Mouse (Mus musculus) gastrocnemius, postnatal 14 days (tissue): ENCODE measurements around the gene Ttc39b. TPM values are rescaled to one million over a fixed set of nuclear protein-coding genes. Genes with fewer than 3 reads are reported as not detected.

Experiments
- DNase-seq: peaks from one replicate; pipeline ENCODE4 v3.0.0; 2021; ENCODE audit warnings: mixed read lengths
- intact Hi-C: fragments of 180-260 bp; cut with DNase I; formaldehyde crosslinking; loops from one replicate; pipeline ENCODE4 v1.15.1; 2025; ENCODE audit warnings: low total_unique reads
- total RNA-seq, 2 experiments: library from RNA; stranded (reverse); gene quantifications; 2 replicates each; pipeline ENCODE4 v1.2.3; 2021

Ttc39b gene
- total RNA-seq, 2 experiments from 2014 or later, result 5.7 to 6.2 TPM

DNA sequence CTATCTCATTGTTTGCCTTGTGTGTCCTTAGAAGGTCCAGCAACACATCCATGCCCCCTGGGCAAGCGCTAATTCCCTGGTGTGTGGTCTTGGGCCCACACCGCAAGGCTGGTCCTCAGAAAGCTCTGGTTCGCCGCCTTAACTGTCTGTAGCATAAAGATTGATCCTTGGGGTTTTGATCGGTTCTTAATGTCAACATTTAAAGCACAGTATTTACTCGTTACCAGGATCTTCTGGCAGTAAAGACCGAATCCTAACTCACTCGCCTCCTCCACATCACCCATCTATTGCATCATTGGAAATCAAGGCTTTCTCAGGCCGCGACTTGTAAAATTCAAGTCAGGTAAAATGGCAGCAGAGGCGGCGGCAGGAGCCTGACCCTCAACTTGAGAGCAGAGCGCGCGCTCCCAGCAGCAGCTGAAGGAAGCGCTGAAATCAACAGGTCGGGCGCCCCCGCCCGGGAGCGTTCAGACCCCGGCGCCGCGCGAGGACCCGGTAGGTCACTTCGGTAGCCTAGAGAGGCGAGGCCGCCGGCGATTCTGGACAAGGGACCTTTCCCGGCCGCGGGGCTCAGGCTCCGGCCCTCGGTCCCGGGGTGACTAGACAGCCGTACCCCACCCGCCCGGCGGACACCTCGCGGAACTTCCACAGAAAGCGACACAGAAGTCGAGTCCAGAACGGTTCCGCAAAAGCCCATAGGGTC is 703 bp downstream of the Ttc39b start:
- peak; percentile 83 for DNase-seq
- intact Hi-C loops, result no loop called here

DNA sequence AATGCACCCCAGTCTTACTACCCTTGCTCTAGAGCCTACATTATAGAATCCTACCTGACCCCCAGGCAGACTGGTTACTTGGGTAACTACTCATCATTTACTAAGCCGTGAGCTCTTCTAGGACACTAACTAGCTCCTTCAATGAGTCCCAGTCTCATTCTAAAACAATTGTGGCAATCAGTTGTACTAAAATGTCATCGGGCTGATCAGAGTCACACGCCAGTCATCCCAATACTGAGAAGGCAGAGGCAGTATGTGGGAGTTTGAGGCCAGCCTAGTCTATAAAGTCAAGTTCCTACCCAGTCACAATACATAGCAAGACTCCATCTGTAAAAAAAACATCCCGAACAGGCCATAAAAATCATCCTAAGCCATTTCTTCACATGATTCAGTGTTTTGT is 4.3 kb downstream of the Ttc39b start:
- intact Hi-C loops, result no loop called here
- no peak for DNase-seq

DNA sequence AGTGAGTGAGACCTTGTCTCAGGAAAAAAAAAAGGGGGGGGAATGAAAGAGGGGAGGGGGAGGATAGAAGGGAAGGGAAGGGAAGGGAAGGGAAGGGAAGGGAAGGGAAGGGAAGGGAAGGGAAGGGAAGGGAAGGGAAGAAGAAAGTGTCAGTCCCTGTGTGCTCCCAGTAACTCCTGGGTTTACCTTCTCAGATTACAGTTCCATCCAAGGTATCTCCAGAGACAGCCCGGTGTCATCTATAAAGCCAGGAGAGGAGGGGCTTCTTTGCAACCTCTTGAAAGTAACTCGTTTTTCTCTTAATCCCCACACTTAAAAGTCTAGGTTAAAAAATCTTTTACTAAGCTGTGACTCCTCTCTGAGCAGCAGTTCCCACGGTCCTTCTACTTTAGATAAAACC is 5.3 kb downstream of the Ttc39b start:
- no peak for DNase-seq
- intact Hi-C loops, result no loop called here

DNA sequence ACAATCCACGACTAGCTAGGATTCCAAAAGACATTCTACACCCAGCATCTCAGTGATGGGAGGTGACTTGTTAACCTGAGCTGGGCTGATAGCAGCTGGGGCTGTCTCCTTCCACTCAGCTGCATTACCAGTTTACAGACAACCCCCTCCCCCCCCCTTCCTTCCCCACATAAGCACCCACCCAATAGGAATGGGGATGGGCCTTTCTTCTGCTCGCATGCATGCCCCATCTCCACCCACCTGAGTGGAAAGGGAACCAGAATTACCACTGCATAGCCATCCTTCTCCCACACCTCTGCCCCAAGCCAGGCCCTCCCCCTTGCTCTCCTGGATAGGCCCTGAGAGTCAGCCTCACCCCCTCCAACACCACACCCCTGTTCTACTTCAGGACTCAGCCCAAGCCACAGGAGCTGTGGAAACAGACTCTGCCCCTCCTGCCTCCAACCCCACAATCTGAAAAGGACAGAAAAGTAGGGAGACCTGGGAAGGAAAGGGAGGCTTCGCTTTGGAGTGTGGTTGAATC is 6.2 kb downstream of the Ttc39b start:
- no peak for DNase-seq
- intact Hi-C loops, result no loop called here

DNA sequence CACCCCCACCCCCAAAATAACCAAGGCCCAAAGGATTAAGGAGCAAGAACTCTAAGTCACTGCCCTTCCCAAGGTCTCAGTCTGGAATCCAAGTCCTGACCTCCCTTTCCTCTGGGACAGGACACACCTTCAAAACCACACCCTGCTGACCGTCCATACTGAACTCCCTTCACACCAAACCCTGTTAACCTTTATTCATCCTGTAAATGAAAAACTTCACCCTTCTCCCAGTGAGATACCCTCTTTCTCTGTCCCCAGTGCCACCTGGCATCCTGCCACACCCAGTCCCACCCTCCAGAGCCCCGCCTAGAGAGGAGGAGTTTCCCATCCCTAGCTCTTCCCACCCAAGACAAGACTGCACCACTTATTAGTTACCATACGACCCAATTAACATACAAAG is 7.3 kb downstream of the Ttc39b start:
- intact Hi-C loops, result no loop called here
- DNase-seq, result no peak

DNA sequence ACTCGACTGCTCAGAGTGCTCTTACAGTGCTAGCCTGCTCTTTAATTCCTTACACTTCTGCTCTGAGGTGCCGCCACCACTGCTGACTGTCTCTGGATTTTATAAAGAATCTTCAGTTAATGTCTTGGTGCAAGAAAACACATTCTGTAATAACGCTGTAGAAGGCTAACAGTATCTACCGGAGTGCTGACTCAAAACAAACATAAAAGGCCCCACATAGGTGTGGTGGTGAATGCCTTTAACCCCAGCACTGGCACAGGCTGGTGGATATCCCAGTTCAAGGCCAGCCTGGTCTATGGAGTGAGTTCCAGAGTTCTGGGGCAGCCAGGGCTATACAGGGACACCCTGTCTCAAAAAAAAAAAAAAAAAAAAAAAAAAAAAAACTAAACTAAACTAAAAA is 8.1 kb downstream of the Ttc39b start:
- DNase-seq, result no peak
- intact Hi-C loops, result no loop called here

DNA sequence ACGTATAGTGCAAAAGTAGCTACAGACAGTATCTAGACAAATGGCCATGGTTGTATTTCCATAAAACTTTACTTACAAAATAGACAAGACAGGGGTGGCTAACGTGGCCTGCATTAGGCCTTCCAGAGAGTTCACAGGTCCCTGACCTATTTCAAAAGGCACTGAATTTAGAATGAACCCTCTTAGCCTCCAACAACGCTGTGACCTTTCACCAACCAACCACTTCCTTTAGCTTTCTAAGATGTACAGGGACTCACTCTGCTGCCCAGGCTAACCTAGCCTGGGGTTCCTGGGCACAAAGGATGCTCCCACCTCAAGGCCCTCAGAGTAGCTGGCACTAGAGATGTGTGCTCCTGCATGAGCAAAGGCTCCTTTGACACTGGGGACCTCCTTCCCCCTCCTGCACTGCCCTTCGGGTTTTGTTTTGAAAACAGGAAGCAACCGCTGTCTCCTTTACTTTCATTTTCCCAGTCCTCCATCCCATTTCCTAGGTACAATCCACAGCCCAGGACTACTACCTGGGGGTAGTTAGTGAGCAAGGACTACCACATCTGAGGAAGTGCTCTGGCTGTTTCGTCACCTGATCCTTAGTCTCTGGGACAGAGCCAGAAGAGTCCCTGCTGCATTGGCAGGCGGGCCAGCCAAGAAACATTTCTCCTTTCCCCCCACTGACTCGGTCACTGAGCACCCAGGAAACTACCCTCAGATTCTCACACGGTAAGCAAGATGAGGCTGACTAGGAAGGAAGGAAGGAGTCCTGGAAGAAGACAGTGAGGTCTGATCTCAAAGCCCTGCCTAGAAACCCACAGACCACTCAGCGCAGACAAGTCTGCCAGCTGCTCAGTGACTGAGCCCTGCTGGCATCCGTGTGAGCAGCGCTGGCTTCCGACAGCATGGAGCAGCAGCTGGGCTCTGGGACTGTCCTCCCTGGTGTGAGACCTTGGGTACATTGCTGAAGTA is 8.9 kb downstream of the Ttc39b start:
- peak; percentile 41 for DNase-seq
- intact Hi-C loops, result no loop called here

DNA sequence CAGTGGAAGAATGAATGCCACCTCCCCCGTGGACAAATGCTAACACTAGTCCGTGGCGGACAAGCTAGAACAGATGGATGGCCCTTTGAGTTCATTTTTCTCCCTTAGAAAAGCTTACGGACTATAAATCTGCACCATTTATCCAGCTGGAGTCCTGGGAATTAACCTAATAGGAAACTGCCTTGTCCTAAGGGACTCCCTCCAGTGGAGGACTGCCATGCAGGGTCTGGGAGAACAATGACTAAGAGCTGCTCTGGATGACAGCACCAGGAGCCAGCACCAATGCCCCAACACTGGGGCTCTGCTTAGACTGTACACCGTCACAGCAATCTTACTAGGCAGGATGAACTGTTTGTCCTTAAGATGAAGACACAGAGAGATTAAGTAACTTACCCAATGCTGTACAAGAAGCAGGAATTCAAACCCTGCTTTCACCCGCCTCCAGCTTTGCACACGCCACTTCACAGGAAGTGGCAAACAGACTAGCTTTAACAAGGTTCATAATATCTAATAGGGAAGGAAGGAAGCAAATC is 9.7 kb downstream of the Ttc39b start:
- DNase-seq, result no peak
- intact Hi-C loops, result no loop called here

DNA sequence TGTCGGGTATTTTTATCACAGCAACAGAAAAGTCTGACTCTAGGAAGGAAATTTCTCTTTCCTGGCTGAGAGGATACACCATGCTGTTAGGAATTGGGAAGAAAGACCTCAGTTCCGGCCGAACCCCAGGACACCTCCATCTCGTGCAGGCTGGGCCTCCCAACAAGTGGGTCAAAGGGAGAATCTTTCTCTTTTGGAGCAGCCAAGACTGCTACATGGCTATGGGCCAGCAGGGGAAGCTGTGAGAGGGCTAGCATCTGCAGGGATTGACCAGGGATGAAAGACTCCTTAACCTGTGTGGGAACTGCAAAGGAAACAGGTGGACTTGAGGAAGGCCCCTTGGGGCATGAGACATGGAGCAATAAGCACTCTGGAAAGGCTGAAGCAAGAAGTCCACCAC is 11.7 kb downstream of the Ttc39b start:
- intact Hi-C loops, result no loop called here
- DNase-seq, result no peak

DNA sequence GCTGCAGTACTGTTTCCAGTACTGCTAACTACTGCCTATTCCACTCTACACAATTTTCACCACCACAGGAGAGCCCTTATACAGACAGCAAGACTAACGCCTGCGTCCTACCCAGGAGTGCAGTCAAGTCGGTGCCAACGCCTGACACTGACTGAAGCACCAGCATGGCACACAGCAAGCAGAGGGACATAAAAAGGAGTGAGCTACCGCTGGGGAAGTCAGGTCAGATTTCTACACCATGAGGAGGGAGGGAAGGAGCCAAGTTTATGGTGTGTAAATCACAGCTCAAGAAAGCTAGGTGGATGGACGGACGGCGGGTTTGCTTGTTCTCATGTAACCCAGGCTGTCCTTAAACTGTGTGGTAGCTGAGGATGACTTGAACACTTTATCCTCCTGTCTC is 12.6 kb downstream of the Ttc39b start:
- no peak for DNase-seq
- intact Hi-C loops, result no loop called here

DNA sequence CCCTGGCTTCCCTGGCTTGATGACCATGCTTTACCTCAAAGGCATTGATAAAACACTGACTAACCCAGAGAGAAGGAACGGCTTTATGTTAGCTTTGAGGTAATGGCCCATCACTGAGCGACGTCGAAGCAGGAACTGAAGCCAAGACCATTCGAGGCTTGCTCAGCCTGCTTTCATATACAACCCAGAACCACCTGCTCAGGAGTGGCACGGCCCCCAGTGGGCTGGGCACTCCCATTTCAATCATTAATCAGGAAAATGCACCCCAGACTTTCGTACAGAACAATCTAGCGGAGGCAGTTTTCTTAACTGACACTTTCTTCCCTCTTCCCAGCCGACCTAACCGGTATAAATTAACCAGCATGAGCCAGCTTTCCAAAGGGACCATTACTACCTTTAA is 13.1 kb downstream of the Ttc39b start:
- intact Hi-C loops, result no loop called here

DNA sequence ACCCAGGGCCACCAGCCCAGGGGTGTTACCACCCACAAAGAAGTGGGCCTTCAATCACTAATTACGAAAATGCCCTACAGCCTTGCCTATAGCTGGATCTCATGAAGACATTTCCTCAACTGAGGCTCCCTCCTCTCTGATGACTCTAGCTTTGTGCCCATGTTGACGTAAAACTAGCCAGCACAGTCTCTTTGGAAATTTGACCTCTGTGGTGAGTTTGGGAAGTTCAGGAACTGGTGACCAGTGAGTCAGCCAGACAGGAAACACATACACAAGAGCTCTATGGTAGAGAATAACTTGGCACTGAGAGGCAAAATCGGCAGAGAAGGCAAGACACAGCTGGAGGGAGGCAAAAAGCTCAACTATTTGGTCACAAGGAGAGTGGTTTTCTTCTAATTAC is 15.1 kb downstream of the Ttc39b start:
- intact Hi-C loops, result no loop called here
- no peak for DNase-seq

More for the DNA sequence above, 13.1 kb downstream of the Ttc39b start:
- no peak for DNase-seq

DNA sequence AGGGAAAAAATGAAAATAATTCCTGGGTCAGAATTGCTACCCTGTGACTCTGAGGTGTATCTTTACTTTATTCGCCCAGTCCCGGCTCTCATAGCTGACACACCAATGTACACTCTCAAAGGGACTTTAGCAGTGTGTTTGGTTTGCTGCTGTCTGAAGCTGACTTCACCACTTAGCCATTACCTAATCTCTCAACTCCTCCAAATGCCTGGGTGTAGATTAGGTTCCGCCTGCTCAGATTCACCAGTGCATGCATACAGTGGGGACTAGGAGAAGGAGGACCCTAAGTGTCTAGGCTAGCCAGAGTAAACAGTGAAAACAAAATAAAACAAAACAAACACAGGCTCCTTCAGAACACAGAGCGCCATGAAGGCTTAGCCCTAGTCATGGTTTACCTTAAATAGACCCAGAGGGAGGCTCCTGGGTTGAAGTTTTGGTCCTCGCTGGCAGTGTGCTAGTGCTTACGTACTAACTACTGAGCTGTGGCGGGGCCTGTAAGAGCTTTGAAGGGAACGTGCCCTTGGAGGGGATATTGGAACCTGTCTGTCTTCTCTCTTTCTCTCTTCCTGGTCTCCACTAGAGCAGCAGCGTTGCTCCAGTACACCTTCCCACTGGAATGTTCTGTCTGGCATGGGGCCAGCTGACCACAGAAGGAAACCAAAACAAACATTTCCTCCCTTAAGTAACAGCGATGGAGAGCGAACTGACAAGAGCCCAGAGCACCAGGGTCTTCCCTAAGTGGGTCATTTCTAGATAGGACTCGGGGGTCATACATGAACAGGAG is 16.2 kb downstream of the Ttc39b start:
- intact Hi-C loops, result no loop called here
- DNase-seq, result peak; percentile 49

DNA sequence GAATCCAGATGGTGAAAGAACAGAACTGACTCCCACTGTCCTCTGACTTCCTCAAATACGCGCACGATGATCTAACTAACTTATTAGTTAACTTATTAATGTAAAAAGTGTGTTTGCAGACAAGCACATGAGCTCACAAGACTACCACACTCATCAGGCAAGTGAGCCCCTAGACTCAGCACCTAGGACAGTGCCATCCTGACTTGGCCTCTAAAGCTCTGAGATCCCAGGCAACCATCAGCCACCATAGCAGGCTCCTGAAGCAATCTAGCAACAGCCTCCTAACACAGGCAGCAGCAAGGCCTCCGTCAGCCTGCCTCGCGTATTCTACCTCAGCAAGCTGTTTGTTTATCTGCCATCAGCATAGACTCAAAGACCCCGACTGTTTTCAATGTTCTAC is 17.2 kb downstream of the Ttc39b start:
- intact Hi-C loops, result no loop called here
- no peak for DNase-seq

DNA sequence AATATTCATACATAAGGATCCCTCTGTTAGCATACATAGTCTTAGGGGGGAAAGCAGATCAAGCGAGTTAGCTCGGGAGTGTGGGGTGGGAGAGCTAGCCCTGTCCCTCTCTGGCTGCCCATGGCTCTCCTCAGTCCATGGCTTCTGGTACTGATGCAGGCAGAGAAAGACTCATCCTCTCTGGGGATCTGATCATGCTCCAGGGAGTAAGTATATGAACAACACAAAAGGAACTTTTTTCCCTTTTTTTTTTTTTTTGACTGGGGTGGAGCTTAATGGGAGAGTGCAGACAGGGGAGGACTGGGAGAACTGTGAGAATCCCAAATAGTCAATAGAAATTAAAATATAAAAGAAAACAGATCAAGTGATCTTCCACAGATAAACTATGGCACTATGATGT is 19.0 kb downstream of the Ttc39b start:
- intact Hi-C loops, result no loop called here

DNA sequence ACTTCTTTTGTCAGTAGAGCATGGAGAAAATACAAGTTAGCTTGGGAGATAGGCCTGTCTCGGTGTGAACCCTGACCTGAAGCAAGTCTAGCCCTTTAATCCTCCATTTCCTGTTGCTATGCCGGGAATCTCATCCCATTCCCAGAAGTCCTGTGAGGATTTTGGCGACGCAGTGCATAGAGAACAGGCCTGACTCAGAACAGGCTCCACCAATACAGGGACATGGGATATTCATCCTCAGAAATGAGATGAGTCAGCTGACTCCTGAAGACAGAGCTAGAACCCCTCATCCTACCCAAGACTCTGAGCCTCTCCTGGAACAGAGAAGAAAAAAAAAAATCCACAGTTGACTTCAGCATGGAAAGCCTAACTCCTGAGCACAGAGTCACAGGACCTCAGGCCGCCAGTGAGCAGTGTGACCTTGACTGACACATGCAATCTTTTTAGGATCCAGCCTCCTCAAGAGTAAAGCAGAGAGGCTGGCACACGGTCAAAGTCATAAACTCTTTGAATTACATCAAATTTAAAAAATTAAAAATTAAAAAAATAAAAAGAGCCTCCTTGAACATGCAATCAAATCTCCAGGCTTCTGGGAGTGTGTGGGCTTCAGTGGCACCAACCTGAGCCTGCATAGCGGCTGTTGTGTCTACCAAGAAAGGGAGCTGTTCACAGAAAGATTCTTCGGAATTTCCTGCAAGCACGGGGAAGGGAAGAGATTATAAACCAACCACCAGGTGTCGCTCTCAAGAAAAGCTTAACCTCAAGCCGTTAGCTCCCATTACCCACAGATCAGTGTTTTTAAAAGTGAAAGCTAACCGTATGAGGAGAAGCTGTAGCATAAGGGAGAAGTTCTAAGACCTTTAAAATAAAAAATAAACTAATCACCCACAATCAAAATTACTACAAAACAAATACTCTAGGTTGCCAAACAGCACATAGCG is 20.9 kb downstream of the Ttc39b start:
- intact Hi-C loops, result loop anchor here (2.0 kb wide), 1 partner anchor 268 kb away; no protein-coding TSS in a partner anchor
- DNase-seq, result peak; percentile 60

More for the DNA sequence above, 19.0 kb downstream of the Ttc39b start:
- DNase-seq, result no peak

DNA sequence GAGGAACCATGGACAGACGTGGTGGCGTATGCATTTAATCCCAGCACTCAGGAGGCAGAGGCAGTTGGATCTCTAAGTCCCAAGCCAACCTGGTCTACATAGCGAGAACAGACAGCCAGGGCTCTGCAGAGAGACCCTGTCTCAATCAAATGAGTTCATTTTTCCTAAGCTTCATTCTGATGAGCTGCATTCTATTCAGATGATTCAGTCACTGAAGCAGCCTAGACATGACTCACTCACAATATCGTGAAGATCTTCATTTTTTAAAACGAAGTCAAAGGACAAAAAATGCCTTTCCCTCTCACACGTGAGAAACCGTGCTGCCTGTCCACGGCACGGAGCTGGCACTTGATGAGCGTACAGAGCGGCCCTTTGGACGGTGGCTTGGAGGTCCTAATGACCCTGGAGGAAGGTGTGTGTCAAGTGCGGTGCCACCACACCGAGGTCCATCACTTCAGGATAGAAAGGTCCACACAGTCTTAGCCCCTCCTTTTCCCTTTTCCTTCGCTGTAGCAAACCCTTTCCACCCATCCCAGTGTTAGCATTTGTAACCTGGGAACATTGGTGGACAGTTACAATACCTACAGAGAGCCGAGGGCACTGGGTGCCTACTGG is 21.8 kb downstream of the Ttc39b start:
- no peak for DNase-seq

DNA sequence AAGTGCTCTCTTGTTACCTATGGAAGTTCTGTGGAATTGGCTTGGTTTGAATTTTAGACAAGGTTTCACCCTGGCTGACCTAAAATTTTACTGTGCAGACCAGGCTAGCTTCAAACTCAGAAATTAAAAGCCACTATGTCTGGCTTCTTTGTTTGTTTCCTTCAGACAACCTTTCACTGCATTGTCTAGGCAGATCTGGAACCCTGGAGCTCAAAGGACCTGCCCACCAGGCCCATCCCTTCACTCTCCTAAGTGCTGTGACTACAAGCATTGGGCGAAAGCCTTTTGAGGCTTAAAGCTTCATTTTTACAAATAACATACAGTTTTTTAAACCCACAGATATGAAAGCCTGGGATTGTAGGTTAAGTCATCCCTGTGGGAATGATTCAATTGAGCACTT is 22.3 kb downstream of the Ttc39b start:
- intact Hi-C loops, result loop anchor here (2.0 kb wide), 1 partner anchor 269 kb away; no protein-coding TSS in a partner anchor
- DNase-seq, result no peak

More for the DNA sequence above, 21.8 kb downstream of the Ttc39b start:
- intact Hi-C loops, result loop anchor here (2.0 kb wide), 1 partner anchor 269 kb away; no protein-coding TSS in a partner anchor
